Mouse (Mus musculus) c-Kit-positive CD71-negative TER-119-negative erythroid progenitor cells, embryonic 14.5 days (primary cell): ENCODE measurements at regions not wholly inside any gene's neighbourhood (a gene's known extent, or its start where the extent isn't known, plus 50 kb on each side); places are given as distances from the start of the nearest gene placed in this dataset.
"Not testable (repeated sequence)": the region's sequence is repeated elsewhere in the genome, so short reads cannot be mapped to it uniquely, and the experiment has no call there.

ENCODE experiments used
- DNase-seq: peaks from one replicate; pipeline ENCODE4 v3.0.0-alpha.2; 2013; ENCODE audit warnings: low read depth

- peak; percentile 6 for DNase-seq
Measured at GRCm38 (mm10) chr5:16937840-16938239, 146.2 kb downstream of the Gm28710 start.

GRCm38 (mm10) chr5:16947430-16947829 lies 155.8 kb downstream of the Gm28710 start:
- peak; percentile 26 for DNase-seq

GRCm38 (mm10) chr5:16967735-16968134 lies 176.1 kb downstream of the Gm28710 start:
- no peak for DNase-seq

GRCm38 (mm10) chr5:16968817-16969216 lies 177.2 kb downstream of the Gm28710 start:
- not testable (repeated sequence) for DNase-seq

- DNase-seq, result no peak
Measured at GRCm38 (mm10) chr5:16973206-16973896, 181.7 kb downstream of the Gm28710 start.

GRCm38 (mm10) chr5:16976006-16976405 lies 184.4 kb downstream of the Gm28710 start:
- no peak for DNase-seq

GRCm38 (mm10) chr5:16984877-16985276 lies 193.3 kb downstream of the Gm28710 start:
- DNase-seq, result no peak

- DNase-seq, result no peak
Measured at GRCm38 (mm10) chr5:16991518-16991917, 199.9 kb downstream of the Gm28710 start.

GRCm38 (mm10) chr5:16999183-16999582 lies 207.6 kb downstream of the Gm28710 start:
- no peak for DNase-seq

GRCm38 (mm10) chr5:17006807-17007522 lies 215.4 kb downstream of the Gm28710 start:
- no peak for DNase-seq

GRCm38 (mm10) chr5:17021636-17022035 lies 230.0 kb downstream of the Gm28710 start:
- no peak for DNase-seq

- no peak for DNase-seq
Measured at GRCm38 (mm10) chr5:17053935-17054334, 262.3 kb downstream of the Gm28710 start.

- no peak for DNase-seq
Measured at GRCm38 (mm10) chr5:17064565-17064964, 273.0 kb downstream of the Gm28710 start.

GRCm38 (mm10) chr5:17080405-17080804 lies 288.8 kb downstream of the Gm28710 start:
- no peak for DNase-seq

- no peak for DNase-seq
Measured at GRCm38 (mm10) chr5:17111556-17111955, 261.4 kb upstream of the Speer4f2 start.

- DNase-seq, result no peak
Measured at GRCm38 (mm10) chr5:17112026-17112425, 261.0 kb upstream of the Speer4f2 start.

GRCm38 (mm10) chr5:17115035-17115434 lies 257.9 kb upstream of the Speer4f2 start:
- DNase-seq, result no peak

- no peak for DNase-seq
Measured at GRCm38 (mm10) chr5:17116072-17116471, 256.9 kb upstream of the Speer4f2 start.

GRCm38 (mm10) chr5:17125240-17125639 lies 247.7 kb upstream of the Speer4f2 start:
- no peak for DNase-seq

GRCm38 (mm10) chr5:17127501-17127900 lies 245.5 kb upstream of the Speer4f2 start:
- no peak for DNase-seq

GRCm38 (mm10) chr5:17135489-17135888 lies 237.5 kb upstream of the Speer4f2 start:
- DNase-seq, result no peak

- no peak for DNase-seq
Measured at GRCm38 (mm10) chr5:17141555-17141954, 231.4 kb upstream of the Speer4f2 start.

GRCm38 (mm10) chr5:17174562-17174961 lies 198.4 kb upstream of the Speer4f2 start:
- no peak for DNase-seq

- no peak for DNase-seq
Measured at GRCm38 (mm10) chr5:17176771-17177170, 196.2 kb upstream of the Speer4f2 start.
